Mouse (Mus musculus) testis, adult 2 months (tissue): ENCODE measurements around the gene BC052040.

Experiments used
- CTCF ChIP-seq: fragments of 200-500 bp; IDR thresholded peaks from 2 replicates; pipeline ENCODE4 v1.5.1; 2012; ENCODE audit warnings: low read depth, mild to moderate bottlenecking, inconsistent platforms, low read length, moderate library complexity; ENCODE audit not compliant: control insufficient read depth, insufficient read depth, insufficient replicate concordance
- POLR2A ChIP-seq: fragments of 200-500 bp; IDR thresholded peaks from 2 replicates; pipeline ENCODE4 v1.6.1; 2012; ENCODE audit warnings: low read depth, mild to moderate bottlenecking, inconsistent platforms, low read length, moderate library complexity; ENCODE audit not compliant: control insufficient read depth

- no peak for TF ChIP-seq POLR2A
- no peak for TF ChIP-seq CTCF
Measured at GRCm38 (mm10) chr2:115747639-115748038, 166.1 kb downstream of the BC052040 start.
